Mouse (Mus musculus) T-helper 17 cell (primary cell): Measurements from ENCODE around the gene Gucy2g.
"Not testable (repeated sequence)": the region's sequence is repeated elsewhere in the genome, so short reads cannot be mapped to it uniquely, and the experiment has no call there.

Source experiments
- in situ Hi-C, 2 experiments: fragments of 300-600 bp; cut with MboI, MseI; formaldehyde crosslinking; loops; 1 replicate in 1 of 2; 2 replicates in 1 of 2; pipeline ENCODE4 v1.15.1; 2025; ENCODE audit warnings: high pct_unique_total_duplicates in 2 of 2

The Gucy2g gene

DNA sequence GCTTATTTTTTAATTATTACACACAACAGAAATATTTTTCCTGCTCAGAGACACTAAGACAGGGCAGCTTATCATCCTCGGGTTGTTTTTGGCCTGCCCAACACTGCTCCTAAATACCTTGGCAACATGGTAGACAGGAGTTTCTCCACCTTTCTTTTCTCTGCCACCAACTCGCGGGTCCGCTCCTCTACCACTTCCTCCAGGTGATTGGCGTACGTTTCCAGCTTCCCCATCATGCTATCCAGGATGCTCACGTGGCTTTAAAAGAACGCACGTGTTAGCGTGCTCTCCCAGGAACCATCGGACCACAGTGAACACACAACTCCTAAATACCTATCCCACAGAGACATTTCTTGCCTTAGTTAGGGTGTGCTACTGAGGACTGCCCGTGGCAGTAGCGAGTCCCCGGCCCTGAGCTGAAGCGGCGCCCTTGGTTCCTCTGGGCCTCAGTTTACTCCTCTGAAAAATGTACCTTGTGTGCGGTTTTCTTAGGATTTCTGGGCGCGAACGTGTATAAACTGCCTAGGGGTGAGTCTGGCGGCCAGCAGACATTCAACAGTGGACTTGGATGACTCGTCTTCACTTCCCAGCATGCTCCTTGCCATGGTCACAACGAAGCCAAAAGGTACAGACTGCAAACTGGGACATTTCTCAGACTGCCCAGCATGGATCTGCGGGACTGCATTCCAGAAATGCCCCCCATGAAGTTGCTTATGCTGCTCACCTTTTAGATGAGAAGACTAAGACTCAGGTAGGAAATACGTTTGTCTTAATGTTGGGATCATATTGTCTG, 33.1 kb downstream of the Gucy2g start:
- in situ Hi-C loops = no loop called here

DNA sequence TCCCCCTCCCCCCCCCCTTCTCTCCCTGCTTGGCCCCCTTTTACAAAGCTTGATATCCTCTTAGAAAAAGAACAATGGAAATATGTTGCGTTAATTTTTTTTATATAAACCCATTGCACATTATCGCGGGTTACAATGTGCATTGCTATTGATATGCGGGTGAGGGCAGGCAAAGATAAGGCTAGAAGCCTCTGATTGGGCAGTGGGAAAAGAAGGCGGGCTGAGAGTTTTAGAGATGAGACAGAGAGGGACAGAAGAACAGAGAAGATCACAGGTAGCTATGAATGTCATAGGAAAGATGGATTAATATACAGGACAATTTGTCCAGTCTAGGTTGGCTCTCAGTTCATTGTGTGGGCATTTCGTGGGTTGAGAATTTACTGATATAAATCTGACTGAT, 33.8 kb downstream of the Gucy2g start:
- in situ Hi-C loops = no loop called here

DNA sequence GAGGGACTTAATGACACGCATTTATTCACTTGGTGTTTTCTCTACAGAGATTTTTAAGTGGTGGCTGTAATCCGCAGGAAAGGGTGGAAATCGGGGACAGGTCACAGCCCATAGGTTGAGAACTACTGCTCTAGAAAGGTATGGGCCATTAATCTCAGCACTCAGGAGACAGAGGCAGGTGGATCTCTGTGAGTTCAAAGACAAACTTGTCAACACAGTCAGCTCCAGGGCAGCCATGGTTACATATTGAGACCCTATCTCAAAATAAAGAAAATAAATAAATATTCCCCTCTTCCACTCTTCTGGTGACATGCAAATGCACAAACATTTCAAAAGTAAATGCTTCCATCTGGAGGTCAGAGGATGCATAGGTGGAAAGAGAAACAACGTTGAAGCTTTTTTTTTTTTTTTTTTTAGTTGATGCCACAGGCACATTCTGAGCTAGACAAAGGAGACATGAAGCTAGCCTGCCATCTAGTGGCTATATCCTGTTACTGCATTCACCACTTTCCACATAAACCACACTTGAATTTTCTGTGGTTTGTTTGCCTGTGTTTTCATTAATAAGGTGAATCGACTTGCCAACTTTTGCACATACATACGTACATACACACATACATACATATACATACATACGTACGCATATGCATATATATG, 34.4 kb downstream of the Gucy2g start:
- in situ Hi-C loops = no loop called here

DNA sequence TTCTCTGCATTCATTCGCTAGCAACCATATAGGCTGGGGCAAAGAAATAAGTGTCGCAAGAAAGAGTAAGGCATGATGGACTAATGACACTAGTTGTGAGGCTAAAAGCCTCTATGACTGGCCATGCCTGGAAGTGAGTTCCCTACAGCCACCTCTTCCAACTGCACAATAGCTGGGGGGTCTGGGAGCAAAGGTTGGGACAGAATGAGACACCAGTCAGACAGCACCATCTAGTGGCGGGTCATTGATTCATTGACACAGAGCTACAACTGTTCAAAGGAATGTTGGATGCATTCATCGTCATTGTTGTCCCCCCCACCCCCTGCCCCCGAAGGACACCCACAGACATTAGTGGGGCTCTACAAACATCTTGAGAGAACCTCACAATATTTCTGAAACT, 42.7 kb downstream of the Gucy2g start:
- in situ Hi-C loops = no loop called here

DNA sequence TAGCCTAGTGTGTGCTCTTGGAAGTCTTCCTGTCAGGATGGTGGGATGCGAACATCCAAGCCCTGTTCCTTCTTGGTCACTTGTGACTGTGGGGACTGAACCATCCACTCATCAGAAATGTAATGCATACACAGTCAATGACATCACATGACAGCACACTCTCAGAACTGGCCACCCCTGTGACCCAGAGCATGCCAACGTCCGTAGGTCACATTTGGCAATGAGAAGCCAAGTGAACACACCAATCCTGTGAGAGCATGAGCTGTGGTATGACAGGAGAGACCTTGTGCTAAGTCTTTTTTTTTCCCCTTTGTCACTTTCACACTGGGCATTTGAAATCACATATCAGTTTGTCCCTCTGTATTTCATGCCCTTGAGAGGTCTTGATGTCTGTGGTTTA, 45.5 kb downstream of the Gucy2g start:
- in situ Hi-C loops = no loop called here

DNA sequence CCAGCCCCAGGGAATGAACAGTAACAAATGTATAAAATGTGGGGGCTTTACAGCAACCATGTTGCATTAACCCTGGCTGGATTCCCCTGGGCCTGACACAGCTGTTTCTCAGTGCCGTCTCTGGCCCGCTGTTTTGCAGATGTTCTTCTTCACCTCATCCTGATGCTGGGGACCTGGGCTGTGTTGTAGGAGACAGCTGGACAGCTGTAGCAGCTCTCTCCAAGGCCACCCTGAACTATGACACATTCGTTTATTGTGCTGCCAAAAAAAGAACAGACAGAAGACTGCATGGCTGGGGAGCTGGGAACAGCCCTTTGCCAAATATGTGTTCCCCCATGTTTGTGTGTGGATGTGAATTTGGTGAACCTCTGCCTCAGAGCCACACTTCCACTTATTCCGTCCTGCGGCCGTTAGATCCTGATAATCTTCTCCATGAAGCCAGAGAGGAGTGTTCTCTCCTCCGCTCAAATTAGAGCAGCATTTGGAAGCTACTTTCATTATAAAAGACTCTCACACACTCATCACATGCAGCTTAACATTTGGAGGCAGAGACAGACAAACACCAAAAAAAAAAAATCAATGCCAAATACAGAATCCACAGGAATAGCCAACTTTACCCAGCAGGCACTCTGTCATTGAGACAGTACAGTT, 46.4 kb downstream of the Gucy2g start:
- in situ Hi-C loops = no loop called here

DNA sequence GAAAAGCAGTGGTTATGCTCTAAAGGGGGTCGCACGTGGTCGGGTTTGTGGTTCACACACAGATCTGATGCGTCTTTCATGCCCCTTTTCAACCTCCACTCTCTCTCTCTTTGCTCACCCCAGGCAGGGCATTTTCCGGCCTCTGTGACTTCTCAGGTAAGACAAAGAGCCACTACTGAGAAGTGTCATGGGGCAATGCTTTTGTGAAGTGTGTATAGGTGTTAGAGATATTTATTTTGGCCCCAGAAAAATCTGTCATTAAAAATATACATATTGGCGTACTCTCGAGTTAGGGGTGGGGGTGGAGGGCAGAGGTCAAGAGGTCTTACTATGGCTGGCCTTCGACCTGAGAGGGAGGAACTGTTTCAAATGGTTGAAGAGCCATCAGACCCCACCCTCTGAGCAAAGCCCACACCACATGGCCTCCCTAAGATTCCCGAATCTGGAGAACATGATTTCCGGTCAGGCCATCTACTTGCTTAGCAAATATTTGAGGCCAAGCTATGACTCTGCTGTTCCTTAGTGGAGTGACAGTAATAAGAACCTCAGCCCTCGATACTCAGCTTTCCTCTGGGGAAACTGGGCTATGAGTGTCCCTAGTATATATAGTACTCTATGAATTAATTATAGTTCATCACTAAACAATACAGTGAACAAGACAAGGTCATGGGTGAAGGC, 47.2 kb downstream of the Gucy2g start:
- in situ Hi-C loops = no loop called here

DNA sequence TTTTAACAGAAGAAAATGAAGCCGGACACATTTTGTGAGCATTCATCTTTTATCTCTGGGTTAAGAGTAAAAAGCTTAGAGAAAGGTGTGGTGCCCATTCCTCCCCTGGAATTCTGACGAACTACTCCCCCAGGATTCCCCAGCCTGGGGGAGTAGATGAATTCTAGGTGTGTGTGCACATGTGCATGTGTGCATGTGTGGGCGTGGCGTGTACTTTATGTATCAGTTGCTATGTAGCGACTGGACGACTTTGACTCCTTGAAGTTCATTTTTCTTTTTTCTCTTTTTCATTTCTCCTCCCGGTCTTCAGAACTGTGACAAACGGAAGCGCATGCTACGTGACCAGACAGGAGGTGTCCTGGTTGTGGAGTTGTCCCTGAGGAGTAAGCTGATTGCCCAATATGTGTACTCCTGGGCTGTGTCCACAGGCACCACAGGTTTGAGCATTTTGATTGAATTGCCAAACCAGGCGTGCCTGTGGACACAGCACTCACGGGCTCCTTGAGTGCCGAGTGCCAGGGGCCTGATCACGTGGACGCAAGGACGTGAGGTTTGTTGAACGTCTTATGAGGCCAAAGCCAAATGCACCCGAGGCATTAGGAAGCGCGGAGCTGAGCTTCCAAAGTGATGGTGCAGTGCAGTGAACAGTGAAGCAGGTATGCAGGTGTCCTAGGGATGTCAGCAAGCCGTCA, 48.6 kb downstream of the Gucy2g start:
- in situ Hi-C loops = no loop called here

DNA sequence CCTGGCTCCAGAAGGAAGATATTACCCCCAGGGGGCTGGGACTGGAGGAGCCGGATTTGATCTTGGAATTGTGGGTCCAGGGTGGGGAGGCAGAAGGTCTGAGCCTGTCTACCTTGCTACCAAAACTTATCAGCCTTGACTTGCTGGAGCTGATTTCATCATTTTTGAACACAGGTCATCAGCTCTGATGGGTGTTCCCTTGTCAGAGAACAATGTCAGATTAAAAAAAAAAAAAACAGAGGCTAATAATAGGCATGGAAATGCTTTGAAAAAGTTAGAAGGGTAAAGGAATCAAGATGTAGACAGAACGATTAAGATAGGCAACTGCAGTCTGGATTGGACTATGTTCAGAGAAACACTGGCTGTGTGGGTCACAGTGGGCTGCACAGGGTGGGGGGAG, 49.4 kb downstream of the Gucy2g start:
- in situ Hi-C loops = no loop called here

DNA sequence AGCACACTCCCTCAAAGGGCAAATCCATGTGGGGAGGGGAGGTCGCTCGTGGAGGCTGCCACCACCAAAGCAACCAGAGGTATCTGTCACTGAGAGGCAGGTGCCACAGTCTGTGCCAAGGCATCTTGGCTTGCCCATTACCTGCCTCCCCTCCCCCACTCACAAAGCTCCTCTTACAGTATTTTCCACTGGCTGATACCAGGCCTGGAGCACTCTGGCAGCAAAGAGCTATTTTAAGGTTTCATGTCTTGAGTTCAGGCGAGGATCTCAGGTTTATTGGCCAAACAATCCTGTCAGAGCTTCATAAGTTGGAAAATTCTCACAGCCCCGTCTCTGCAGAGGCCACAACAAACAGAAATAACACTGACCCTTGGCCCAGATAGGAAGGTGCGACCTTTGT, 51.0 kb downstream of the Gucy2g start:
- in situ Hi-C loops = no loop called here

DNA sequence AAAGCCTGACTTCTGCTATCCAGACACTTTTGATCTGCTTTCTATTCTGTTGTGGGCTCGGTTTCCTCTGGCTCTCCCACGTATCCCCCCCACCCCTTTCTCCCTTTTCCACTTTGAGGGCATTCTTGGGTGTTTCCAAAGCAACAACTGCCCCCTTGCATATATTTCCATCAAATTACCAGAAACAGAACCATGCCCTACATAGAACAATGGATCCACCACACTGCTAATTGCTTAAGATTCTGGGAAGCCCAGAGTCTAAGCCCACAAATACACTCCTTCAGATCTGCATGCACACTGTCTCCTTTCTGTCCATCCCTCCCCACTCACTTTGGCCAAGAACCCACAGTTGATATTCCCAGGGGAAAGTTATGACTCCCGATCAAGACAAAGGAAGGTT, 55.4 kb downstream of the Gucy2g start:
- in situ Hi-C loops = loop anchor here in 1 of 2 experiments (10.0 kb wide), 1 partner anchor 461 kb away; no protein-coding TSS in a partner anchor

DNA sequence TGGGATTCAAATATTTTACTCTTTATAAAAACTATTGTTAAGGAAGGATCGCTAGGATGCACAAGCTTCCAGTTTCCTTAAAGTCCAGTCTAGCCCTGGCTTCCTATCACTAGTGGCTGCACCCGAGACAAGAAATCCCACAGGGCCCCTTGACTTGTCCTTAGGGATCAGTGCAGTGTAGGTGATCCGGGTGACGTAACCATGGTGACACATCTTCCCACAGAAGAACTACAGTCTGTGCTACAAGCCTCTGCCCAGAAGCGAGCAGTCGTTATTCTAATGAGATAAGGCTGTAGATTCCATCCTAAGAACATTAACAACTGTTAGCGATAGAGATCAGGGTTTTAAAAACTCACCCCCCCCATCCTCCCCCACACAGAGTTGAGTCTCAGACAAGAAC, 56.0 kb downstream of the Gucy2g start:
- in situ Hi-C loops = loop anchor here in 1 of 2 experiments (10.0 kb wide), 1 partner anchor 460 kb away; no protein-coding TSS in a partner anchor

DNA sequence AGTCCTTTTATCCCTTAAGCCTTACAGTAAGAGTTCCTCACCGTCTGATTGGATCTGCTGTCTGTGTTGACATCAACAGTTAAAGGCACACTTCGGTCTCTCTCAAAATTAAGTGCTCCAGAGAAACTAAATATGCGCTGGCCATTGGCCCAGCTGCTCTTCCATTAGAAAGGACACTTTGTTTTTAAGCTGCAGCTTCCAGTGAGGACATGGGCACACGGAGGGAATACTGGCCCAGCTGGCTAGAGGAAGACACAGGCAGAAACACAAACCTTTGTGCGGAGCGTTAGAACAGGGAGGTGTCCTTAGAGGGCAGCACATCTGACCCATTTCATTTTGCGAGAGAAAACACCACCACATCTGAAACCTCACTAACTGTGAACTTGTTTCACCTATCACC, 56.6 kb downstream of the Gucy2g start:
- in situ Hi-C loops = loop anchor here in 1 of 2 experiments (10.0 kb wide), 1 partner anchor 460 kb away; no protein-coding TSS in a partner anchor

DNA sequence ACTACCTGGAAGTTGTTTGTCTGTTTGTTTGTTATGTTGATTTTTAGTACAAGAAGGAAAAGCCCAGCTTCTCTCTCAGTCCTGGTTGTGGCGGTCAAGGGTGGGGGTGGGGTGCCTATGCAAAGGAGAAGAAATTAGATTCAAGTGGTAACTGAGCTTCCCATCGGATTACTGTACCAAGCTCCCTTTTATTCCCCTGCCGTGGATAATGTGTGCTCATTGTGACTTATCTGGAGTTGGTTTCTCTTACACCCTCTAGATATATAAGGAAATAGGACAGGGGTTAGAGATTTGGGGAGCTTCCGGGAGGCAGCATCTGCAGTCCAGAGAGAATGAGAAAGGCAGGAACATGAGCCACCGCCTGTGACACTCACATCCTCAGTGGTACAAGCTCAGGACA, 60.6 kb downstream of the Gucy2g start, which contains the start of gene Tectb:
Gene Tectb, plus strand, starts transcription at position 301 of the 400 bp plus-strand sequence.
- in situ Hi-C loops = loop anchor here in 1 of 2 experiments (10.0 kb wide), 1 partner anchor 456 kb away; no protein-coding TSS in a partner anchor

DNA sequence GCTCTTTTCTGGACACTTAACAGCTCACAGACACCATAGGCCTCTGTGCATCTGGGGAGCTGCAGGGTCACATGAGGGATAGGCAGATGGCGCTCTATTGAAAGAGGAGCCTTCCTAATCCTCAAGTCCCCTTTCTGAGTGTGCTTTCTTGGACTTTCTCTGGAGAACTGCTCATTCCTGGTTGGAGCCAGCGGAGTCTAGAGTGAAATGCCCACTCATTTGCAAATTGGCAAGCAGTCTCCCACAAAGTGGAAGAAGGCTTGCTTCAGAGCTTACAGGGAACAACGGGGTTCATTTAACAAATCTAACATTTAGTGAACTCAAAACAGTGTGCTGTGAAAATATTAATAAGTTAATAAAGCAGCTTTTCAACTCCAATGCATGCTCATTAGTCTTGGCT, 63.9 kb downstream of the Gucy2g start:
- in situ Hi-C loops = no loop called here

DNA sequence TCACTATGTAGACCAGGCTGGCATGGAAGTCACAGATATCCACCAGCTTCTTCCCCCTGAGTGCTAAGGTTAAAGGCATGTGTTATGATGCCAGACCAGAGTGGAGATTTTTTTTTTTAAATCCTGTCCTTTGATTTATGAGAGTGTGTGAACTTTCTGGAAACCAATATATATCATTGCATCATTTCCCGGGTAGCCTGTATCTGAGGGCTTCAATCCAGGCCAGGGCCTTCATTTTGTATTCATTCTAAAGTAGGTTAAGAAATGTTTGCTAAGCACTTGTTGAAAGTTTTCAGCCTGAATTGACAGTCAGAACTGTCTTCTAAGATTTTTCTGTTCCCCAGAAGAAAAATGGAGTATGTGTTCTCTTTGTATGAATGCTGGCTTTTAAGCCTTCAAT, 69.5 kb downstream of the Gucy2g start:
- in situ Hi-C loops = no loop called here

DNA sequence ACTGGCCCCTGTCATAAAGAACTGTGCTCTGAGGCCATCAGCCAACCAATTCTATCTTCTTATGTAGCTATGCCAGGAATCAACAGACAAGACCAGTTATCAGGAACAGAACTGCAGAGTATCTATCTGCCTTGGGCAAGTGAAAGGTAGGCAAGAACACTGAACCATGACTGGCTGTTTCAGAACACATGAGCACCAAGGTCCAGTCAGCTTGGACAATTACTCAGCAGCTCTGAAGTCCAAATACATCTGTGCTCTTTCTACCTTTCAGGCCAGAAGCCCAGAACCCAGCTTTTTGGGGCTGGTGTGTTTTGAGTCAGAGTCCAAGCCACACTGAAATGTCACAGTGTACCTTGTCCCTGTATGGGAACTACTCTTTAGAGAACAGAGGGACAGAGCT, 70.6 kb downstream of the Gucy2g start:
- in situ Hi-C loops = no loop called here

DNA sequence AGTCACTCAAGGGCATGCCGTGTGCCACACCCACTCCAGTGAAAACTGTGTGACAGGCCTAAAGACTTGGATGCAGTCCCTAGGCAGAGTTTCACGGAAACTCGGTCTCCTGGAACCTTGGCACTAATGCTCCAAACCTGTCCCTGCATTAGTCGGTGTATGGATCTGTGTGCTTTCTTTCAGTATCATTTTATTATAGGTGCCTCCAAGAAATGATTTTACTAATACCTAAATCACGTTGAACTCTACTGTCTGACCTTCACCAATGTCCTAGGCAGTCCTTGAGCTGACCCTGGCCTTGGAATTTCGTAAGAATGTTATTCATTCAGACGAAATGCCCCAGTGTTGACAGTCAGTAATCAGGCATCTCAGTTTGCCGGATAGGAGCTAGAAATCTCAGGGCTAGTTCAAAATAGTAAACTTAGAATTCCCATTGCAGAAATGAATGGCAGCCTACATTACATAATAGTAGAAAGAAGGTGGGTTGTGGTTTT, 71.8 kb downstream of the Gucy2g start:
- in situ Hi-C loops = not testable (repeated sequence)

DNA sequence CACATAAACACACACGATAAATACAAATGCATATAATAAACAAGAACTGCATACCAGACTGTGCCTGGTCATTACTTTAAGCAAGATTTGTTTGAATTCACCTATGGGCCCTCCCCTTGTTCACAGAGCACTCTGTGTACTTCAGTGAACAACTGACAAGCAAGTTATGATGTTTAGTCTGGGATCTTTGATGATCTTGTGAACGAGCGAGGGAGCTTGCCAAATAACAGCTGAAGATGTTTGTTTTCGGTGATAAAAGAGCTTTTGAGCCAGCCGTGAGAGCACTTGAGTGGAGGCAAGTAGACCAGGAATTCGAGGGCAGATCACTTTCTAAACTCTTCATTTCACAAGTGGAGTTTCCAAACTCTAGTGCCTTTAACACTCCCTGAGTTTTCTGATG, 72.7 kb downstream of the Gucy2g start:
- in situ Hi-C loops = no loop called here

DNA sequence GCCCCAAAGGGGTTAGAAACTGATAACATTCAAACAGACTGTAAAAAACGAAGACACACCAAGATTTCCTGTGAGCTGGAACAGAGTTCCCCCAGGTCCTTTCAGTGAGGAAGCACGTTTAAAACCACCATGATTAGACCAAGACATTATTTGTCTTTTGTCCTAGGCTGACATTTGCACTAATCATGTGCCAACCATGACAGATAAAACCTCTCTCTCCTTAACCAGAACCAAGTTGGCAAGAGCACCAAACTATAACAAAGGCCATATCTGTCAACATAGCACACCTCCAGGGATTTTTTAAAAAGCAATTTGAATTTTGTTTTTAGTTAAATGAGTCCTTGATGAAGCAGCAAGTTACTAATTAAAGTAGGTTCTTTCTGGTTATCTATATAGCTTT, 73.3 kb downstream of the Gucy2g start:
- in situ Hi-C loops = no loop called here

DNA sequence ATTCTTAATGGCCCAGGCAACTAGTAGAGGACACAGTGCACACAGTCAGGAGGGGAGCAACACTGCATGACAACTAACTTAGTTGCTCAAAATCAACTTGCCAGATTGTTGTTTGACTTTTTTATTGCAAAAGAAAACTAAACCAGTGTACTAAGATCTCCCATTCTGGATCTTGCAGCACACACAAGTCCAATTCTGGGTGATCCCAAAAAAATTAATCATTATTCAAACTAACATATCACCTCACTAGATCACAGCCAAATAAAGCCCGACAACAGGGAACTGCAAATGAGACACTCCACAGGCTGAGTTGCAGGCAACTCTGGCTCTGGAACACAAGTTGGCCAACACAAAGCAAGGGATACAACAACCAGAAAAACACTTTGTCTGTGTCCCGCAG, 74.3 kb downstream of the Gucy2g start:
- in situ Hi-C loops = no loop called here
